ENCODE assay signal across 17 mouse cellular contexts in genomic region chr12:53664084-53664483, GRCm38 (mm10).
DNase-seq lines count a peak whose midpoint lies in the region; ATAC-seq lines count a peak whose summit lies in the region.
"Had no signal": no experiment of that assay in that cellular context is flagged by ENCODE, and none has a peak within 500 bp of the region (broad histone marks: within the 10 kb centered on the region; RNA-seq: fewer than 3 reads in every experiment).

No protein-coding gene starts in this region.

- no peaks in the 10 kb centered on the region for H3K9me3 ChIP-seq in embryonic facial prominence, embryonic 11.5 days (replicated peaks; ENCODE audit: control insufficient read depth, low read length)
- no peaks in the 10 kb centered on the region for H3K9me3 ChIP-seq in embryonic facial prominence, embryonic 10.5 days
- no peaks in the 10 kb centered on the region for H3K9me3 ChIP-seq in midbrain, embryonic 13.5 days
- no peaks in the 10 kb centered on the region for H3K9me3 ChIP-seq in midbrain, embryonic 11.5 days (ENCODE audit: control insufficient read depth, low read length)
- no peaks in the 10 kb centered on the region for H3K9me3 ChIP-seq in neural tube, embryonic 12.5 days
- H3K9me3 ChIP-seq: embryonic facial prominence, embryonic 15.5 days; forebrain, embryonic 10.5 days; heart, embryonic 12.5 days had no signal

- no peaks in the 10 kb centered on the region for H3K4me1 ChIP-seq in embryonic facial prominence, embryonic 11.5 days (ENCODE audit: control insufficient read depth, insufficient read depth, low read length)
- H3K4me1 ChIP-seq in embryonic facial prominence, embryonic 10.5 days = peaks cover 9% of the 10 kb centered on the region
- peaks cover 9% of the 10 kb centered on the region for H3K4me1 ChIP-seq in midbrain, embryonic 13.5 days (replicated peaks)
- no peaks in the 10 kb centered on the region for H3K4me1 ChIP-seq in midbrain, embryonic 11.5 days (ENCODE audit: control insufficient read depth, insufficient read depth, low read length)
- H3K4me1 ChIP-seq in neural tube, embryonic 12.5 days = peaks cover 9% of the 10 kb centered on the region
- H3K4me1 ChIP-seq: embryonic facial prominence, embryonic 15.5 days; forebrain, embryonic 10.5 days; heart, embryonic 12.5 days had no signal

- peak; percentile 38 for DNase-seq in embryonic facial prominence, embryonic 11.5 days (ENCODE audit: low spot score)
- DNase-seq in embryonic facial prominence, embryonic 10.5 days (ENCODE audit: low spot score) = no peak
- no peak for DNase-seq in midbrain, embryonic 11.5 days (ENCODE audit: low spot score, missing footprints)
- DNase-seq in hindlimb bud, embryonic 11.5 days (ENCODE audit: extremely low spot score, low read depth, low spot score) = peak; percentile 62
- DNase-seq in frontal cortex, postnatal 10 days (ENCODE audit: low spot score in 2 of 2) = no peak
- no peak for DNase-seq in gastrocnemius, adult 18-20 months (ENCODE audit: low spot score)
- DNase-seq: adrenal gland, adult 2 months; cerebellum, postnatal 14 days; kidney, adult 9 months; lung, postnatal 10 days; thymus, postnatal 14 days had no signal

- no peak overlapping the region for H3K27ac ChIP-seq in embryonic facial prominence, embryonic 11.5 days (replicated peaks; ENCODE audit: low read depth, low read length)
- H3K27ac ChIP-seq in embryonic facial prominence, embryonic 10.5 days (replicated peaks) = no peak overlapping the region
- 0 out of 2 replicates have a peak overlapping the region, but pooled peaks have one; percentile 14 for H3K27ac ChIP-seq in midbrain, embryonic 13.5 days
- no peak overlapping the region for H3K27ac ChIP-seq in midbrain, embryonic 11.5 days (ENCODE audit: low read depth, low read length)
- no peak overlapping the region for H3K27ac ChIP-seq in neural tube, embryonic 12.5 days
- H3K27ac ChIP-seq: embryonic facial prominence, embryonic 15.5 days; forebrain, embryonic 10.5 days; liver, embryonic 14.5 days had no signal

- no peaks in the 10 kb centered on the region for H3K36me3 ChIP-seq in embryonic facial prominence, embryonic 11.5 days (replicated peaks; ENCODE audit: control insufficient read depth, insufficient read depth, low read depth, low read length)
- H3K36me3 ChIP-seq in embryonic facial prominence, embryonic 10.5 days (replicated peaks) = no peaks in the 10 kb centered on the region
- H3K36me3 ChIP-seq in midbrain, embryonic 13.5 days = no peaks in the 10 kb centered on the region
- H3K36me3 ChIP-seq in midbrain, embryonic 11.5 days (ENCODE audit: control insufficient read depth, insufficient read depth, low read length) = no peaks in the 10 kb centered on the region
- H3K36me3 ChIP-seq in neural tube, embryonic 12.5 days = no peaks in the 10 kb centered on the region
- H3K36me3 ChIP-seq: embryonic facial prominence, embryonic 15.5 days; forebrain, embryonic 10.5 days; heart, embryonic 12.5 days had no signal

- H3K4me3 ChIP-seq in embryonic facial prominence, embryonic 11.5 days (ENCODE audit: low read depth, low read length) = no peak overlapping the region
- no peak overlapping the region for H3K4me3 ChIP-seq in embryonic facial prominence, embryonic 10.5 days
- no peak overlapping the region for H3K4me3 ChIP-seq in midbrain, embryonic 13.5 days (replicated peaks)
- H3K4me3 ChIP-seq in midbrain, embryonic 11.5 days (ENCODE audit: low read depth, low read length) = no peak overlapping the region
- H3K4me3 ChIP-seq in neural tube, embryonic 12.5 days = no peak overlapping the region
- H3K4me3 ChIP-seq: embryonic facial prominence, embryonic 15.5 days; forebrain, embryonic 10.5 days; heart, embryonic 12.5 days had no signal

- ATAC-seq in embryonic facial prominence, embryonic 11.5 days (replicated peaks; ENCODE audit: insufficient number of reproducible peaks, low FRiP score, low TSS enrichment, low read depth) = no peak; the same call in 1 of the 2 replicates
- ATAC-seq in midbrain, embryonic 13.5 days = no peak
- no peak for ATAC-seq in midbrain, embryonic 11.5 days (ENCODE audit: low FRiP score)
- ATAC-seq in neural tube, embryonic 12.5 days (ENCODE audit: low FRiP score, low read depth) = peak; percentile 81; the same call in 1 of the 2 replicates

- H3K27me3 ChIP-seq in embryonic facial prominence, embryonic 11.5 days (ENCODE audit: control insufficient read depth, insufficient read depth, low read length) = no peaks in the 10 kb centered on the region
- no peaks in the 10 kb centered on the region for H3K27me3 ChIP-seq in embryonic facial prominence, embryonic 10.5 days (replicated peaks; ENCODE audit: low read depth, poor library complexity, severe bottlenecking)
- no peaks in the 10 kb centered on the region for H3K27me3 ChIP-seq in midbrain, embryonic 13.5 days
- H3K27me3 ChIP-seq in midbrain, embryonic 11.5 days (ENCODE audit: control insufficient read depth, insufficient read depth, low read length) = no peaks in the 10 kb centered on the region
- H3K27me3 ChIP-seq in neural tube, embryonic 12.5 days (replicated peaks) = no peaks in the 10 kb centered on the region
- H3K27me3 ChIP-seq: embryonic facial prominence, embryonic 15.5 days; heart, embryonic 12.5 days had no signal

- WGBS in embryonic facial prominence, embryonic 11.5 days = 31% methylated on average over 5 of the region's 5 CpGs
- 57% methylated on average over 5 of the region's 5 CpGs for WGBS in embryonic facial prominence, embryonic 10.5 days
- 58% methylated on average over 5 of the region's 5 CpGs for WGBS in midbrain, embryonic 13.5 days
- 79% methylated on average over 5 of the region's 5 CpGs for WGBS in midbrain, embryonic 11.5 days
- 22% methylated on average over 5 of the region's 5 CpGs for WGBS in neural tube, embryonic 12.5 days

- no peak overlapping the region for H3K9ac ChIP-seq in embryonic facial prominence, embryonic 11.5 days (replicated peaks; ENCODE audit: low read length)
- H3K9ac ChIP-seq in midbrain, embryonic 13.5 days (replicated peaks) = no peak overlapping the region
- H3K9ac ChIP-seq in midbrain, embryonic 11.5 days (ENCODE audit: low read length) = no peak overlapping the region
- H3K9ac ChIP-seq in neural tube, embryonic 12.5 days = no peak overlapping the region
- H3K9ac ChIP-seq: embryonic facial prominence, embryonic 15.5 days; heart, embryonic 12.5 days; liver, embryonic 14.5 days had no signal

- no peak overlapping the region for H3K4me2 ChIP-seq in embryonic facial prominence, embryonic 11.5 days (ENCODE audit: low read depth, low read length)
- no peak overlapping the region for H3K4me2 ChIP-seq in midbrain, embryonic 13.5 days (replicated peaks)
- H3K4me2 ChIP-seq in midbrain, embryonic 11.5 days = no peak overlapping the region
- no peak overlapping the region for H3K4me2 ChIP-seq in neural tube, embryonic 12.5 days (replicated peaks)
- H3K4me2 ChIP-seq: embryonic facial prominence, embryonic 15.5 days; heart, embryonic 12.5 days had no signal

Comparison
In these comparisons a context has a peak if more than half of its experiments do, and no peak if none do; other contexts are left out.
1. DNase-seq: peak in embryonic facial prominence, embryonic 11.5 days (single experiment) and hindlimb bud, embryonic 11.5 days (single experiment); none in embryonic facial prominence, embryonic 10.5 days (single experiment), midbrain, embryonic 11.5 days (single experiment), frontal cortex, postnatal 10 days (0 of 2) and gastrocnemius, adult 18-20 months (single experiment).